Mouse (Mus musculus) erythroblast, adult 5-6 weeks (primary cell): ENCODE measurements around the gene Nudt3. TPM values are rescaled to one million over a fixed set of nuclear protein-coding genes. Genes with fewer than 3 reads are reported as not detected.
A peak's percentile ranks its signal among the peaks of the same experiment; 100 is the strongest.

Experiments
- ATAC-seq: replicated peaks from 2 replicates; pipeline ENCODE4 v1.8.0; 2016; ENCODE audit warnings: moderate number of reproducible peaks, mild to moderate bottlenecking, moderate TSS enrichment, inconsistent platforms; ENCODE audit not compliant: poor library complexity, low FRiP score, severe bottlenecking
- total RNA-seq, 2 experiments: library from RNA; stranded (forward) in 1 of 2; stranded (reverse) in 1 of 2; fragments of 150-400 nt in 1 of 2; fragments of 200-764, 138-1000 nt in 1 of 2; gene quantifications; 2 replicates each; pipeline versions ENCODE4 v1.2.3 to v1.2.4; 2015 to 2017; ENCODE audit warnings: low replicate concordance in 2 of 2

The Nudt3 gene
- total RNA-seq, 2 experiments from 2014 or later = 23.6 to 26.0 TPM

DNA sequence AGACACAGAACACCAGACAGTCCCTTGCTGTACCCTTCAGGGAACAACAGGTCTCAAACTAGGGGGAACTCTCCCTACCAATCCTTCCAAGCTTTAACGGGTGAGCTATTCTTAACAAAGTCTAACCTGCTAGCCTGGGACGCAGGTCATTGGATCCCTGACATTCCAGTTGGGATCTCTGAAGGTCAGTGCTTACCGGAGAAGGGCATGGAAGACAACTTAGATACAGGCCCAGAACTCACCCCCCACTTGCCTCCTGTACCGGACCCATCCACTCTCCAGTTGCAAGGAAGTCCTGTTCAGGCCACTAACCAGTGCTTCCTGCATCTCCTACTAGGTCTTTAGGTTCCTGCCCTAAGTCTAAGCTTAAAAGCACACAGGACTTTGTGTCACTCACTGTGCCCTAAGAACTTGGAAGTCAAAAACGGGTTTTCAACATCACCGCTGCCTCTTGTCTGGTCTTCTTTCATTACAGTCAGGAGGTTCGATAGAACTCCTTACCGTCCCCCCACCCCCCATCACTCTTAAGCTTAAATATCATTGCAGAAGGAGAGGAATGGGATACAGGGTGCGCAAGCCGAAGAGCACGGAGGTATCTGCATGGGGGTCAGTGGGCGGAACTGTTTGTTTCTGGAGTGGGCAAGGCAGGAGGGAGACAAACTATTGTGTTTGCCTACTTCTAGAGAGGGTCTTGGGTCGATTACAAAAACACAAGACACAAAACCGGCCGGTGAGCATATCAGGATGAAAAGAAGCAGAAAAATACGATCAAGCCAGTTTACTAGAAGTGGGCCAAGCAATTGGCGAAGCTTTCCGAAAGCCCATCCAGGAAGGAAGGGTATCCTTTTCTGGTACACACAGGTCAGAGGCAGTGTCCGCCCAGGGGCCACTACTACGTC lies 69.0 kb downstream of the Nudt3 start:
- no peak for ATAC-seq

DNA sequence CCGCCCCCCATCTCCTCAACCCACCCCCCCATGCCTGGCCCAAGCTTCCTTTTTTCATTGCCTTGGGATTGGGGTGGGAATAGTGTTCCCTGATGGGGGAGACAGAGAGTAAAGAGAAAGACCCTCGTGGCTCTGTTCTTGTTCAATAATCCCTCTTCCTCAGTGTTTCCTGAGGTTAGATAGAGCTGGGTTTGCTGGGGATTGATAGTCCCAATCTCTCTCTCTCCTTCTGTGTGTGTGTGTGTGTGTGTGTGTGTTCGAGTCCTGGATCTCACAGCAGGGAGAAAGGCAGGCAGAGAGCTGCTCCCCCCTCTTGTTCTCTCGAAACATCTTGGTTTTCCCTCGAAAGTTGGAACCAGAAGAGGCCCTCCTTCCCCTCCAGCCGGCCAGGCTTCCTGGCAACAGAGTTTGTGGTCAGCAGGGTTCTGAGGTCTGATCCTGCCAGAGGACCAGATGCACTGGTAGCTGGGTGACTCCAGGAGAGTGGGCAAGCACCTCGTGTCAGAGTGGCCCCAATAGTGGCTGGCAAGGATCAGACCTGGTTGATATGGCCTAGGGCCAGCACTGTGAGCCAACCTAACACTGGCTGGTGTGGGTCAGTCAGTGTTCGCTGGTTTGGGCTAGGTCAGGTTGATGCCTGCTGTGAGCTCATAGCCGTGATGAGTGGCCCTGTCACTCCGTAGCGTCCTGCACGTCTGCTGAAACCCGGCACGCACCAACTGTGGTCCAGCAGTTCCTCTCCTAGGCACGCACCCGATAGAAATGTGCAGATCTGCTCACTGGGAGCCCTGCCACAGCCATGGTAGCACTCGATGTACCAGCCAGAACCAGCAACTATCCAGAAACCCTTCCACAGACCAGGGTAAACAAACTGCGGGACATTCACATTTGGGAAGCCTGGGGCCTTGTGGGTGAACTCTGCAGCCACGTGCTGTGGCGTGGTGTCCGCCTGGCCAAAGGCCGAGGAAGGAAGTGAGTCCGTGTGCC lies 70.8 kb downstream of the Nudt3 start:
- no peak for ATAC-seq

DNA sequence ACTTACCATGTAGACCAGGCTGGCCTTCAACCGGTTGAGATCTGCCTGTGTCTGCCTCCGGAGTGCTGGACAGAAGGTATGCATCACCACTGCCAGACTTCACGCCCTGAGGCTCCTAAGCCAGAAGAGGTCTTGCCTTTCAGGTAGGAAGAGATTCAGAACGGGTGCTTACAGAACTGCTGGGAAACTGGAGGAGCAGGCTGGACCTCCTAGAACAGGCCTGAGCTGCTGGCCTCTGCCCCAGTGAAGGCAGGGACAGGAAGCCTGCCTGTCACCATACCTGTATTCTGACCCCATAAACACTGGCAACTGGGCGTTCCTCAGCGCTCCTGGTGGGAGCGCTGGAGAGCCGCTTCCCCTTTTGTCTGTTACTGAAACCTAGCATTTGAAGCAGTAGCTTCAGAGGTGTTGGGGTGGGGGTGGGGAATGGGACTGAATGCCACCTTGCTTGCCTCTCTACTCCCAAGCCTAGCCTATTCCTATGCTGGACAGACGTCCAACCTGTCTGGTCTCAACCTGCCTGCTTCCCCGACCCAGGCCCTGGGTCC lies 71.8 kb downstream of the Nudt3 start:
- ATAC-seq = no peak

DNA sequence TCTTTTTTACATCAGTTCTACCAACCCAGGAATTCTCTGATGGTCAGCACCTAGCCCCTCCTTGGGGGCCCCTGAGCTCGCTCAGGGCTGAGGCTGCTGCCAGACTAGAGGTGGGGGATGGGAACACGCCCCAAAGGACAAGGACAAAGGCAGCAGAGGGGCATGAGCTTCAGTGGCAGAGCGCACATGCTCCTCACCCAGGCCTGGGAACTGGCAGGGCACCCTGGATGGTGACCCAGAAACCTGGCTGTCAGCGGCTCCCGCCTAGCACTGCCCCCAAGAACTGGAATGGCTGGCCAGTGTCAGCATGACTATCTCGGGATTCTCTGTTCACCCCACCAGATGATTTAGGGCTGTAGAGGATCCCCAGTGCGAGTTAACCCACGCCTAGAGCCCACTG lies 74.1 kb downstream of the Nudt3 start:
- ATAC-seq = no peak

DNA sequence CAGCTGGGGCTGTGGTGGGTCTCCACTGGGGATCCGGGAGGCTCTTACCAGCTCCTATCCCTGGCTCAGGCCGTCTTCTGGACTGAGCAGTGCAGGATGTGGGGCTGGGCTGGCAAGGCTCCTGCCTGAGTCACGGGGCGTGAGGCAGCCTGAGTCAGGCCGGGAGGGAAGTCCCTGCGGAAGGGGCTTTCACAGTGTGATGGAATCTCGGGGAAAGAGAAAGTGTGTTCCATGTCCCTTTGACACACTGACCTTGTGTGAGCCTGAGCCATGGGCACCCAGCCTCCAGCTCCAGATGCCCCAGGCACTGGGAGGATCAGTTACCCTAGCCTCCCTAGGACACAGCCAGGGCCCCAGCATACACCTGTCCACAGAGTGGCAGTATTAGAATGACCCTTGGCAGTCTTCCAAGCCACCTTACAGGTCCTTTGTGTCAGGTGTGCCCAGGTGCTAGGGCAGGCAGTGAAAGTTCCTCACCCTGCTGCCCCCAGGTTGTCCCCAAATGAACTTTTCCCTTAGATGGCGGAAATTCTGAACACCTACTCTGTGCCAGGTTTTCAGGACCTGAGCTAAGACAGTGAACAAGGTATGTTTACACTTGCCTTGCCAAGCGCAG lies 75.9 kb downstream of the Nudt3 start:
- ATAC-seq = 0 out of 2 replicates have a peak, but pooled peaks have one; percentile 34

DNA sequence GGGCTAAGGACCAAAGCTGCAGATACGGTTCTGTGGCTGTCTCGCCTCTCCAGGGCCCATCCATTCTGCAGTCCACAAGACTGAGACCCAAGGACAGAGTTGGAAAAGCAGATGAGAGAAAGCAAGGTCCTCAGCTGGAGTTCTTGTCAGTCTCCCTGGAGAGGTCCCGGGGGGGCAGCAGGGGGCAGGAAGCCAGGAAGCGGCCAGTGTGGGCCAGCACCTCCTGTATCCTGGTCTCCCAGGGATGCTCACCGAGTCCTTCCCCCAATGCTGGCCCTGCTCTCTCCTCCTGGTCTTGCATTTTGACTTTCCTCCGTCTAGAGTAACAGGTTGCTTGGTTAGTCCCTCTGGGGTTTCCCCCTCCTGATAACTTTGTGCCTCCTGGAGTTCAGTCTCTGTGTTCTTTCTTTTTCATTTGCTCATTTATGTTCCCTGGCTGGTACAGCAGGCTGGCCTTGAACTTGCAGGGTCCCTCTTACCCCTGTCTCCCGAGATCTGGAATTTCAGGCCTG lies 76.7 kb downstream of the Nudt3 start:
- no peak for ATAC-seq

DNA sequence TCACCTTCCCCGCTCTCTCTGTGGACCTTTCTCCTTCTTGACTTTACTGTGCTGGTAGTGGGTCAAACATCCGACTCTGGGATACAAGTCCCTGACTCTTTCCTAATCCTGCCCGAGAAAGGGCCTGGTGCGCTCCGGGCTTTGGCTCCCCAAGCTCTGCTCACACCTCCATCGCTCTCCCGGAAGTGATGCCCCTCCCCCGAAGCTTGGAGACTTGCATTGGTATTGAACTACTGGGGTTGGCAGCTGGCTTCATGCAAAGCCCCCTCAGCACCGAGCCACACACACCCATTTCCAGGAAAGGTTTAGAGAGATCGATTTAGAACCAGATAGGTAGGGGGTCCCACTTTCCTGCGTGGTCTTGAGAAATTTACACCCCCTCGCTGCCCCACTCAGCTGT lies 77.3 kb downstream of the Nudt3 start:
- ATAC-seq = no peak

DNA sequence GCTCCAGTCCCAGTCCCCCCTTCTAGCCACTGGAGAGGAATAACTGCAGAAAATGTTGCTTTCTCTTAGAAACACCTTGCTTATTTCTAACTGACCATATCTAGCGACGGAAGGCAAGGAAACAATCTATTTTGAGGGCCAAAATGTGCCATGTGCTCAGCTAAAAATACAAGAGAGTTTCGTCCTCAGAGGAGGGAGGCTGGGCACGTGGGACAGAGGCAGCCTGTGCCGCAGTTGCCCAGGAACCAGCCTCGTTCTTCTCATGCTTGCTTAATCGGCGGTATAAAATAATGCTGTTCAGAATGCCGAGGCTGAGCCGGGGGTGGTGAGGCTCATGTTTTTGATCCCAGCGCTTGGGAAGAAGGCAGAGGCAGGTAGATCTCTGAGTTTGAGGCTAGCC lies 78.7 kb downstream of the Nudt3 start:
- ATAC-seq = no peak

DNA sequence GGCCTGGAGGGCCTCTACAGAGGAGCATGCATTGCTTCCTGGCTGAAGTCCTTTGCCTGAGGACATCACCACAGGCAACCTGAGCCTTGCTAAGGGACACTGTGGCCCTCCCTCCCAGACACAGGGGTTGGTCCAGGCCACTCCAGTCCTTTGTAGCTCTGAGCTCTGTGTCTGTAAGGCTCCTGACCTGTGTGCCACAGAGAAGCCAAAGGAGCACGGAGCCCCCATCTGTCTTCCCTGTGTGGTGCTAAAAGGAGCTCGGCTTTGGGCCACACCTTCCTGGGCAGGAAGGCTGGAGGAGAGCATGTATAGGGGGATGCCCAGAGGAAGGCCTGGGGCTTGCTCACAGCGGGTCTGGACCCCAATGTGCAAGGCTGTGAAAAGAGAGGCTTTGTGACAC lies 81.3 kb downstream of the Nudt3 start:
- no peak for ATAC-seq

DNA sequence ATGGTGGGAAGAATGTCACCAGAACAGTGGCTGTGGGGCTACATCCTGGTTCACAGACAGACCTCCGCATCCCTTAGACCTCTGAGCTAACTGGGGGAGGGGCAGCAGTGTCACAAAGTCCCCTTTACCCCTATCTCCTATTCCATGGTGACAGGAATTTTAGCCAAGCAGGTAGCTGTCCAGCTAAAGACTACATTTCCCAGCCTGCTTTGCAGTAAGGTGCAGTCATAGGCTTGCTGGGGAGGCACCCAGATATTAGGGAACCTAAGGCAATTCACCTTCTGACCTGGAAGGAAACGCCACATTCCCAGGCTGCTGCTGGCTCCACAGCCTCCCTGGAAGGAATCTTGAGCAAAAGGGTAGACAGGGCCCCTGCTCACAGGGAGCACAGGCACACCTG lies 82.0 kb downstream of the Nudt3 start:
- no peak for ATAC-seq

DNA sequence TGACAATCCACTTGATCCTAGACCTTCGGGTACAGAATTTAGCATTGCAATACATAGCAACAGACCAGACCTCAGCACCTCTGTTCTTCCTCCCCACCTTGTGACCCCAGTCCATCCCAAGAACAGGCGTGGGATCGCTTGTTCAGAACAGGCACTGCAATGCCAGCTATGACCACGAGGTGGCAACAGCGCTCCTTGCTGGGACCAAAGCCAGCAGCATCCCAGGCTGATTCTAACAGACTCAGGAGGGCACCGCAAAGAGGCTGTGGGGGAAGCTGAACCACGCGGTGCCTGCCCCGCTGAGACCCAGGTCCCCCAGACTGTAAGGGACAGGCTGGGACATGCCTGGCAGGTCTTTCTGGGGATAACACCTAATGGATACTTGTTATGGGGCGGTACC lies 88.6 kb downstream of the Nudt3 start:
- ATAC-seq = peak; percentile 89

DNA sequence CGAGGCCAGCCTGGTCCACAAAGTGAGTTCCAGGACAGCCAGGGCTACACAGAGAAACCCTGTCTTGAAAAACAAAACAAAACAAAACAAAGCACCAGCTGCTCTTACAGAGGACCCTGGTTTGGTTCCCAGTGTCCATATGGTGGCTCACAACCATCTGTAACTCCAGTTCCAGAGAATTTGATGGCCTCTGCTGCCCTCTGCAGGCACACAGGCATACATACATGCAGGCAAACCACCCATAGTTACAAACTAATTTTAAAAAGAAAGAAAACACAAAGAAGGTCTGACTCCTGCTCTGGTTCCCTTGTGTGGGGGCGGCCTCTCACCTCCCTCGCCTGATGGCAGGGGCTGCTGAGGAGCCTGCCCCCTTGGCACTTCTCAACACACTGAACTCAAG lies 89.9 kb downstream of the Nudt3 start:
- ATAC-seq = no peak

DNA sequence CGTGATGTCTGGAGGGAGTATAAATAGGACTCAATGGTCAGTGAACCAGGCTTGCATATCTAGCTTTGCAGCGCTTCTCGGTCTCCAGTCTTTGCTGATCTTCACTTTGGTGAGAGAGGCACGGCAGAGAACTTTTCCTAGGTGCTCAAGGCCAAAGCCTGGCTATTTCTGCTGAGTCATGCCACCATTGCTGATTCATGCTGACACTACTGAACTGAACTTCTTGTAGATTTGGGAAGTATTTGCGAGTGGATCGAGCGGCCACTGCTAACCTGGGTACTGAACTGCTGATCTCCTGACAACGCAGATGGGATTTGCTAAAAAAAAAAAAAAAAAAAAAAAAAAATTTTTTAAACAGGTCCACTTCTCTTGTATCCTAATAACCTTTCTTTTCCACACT lies 91.2 kb downstream of the Nudt3 start:
- peak; percentile 77 for ATAC-seq

Other genes with a start within 250 kb of the Nudt3 start
- not detected in 2 replicates for gene Grm4, start 102.1 kb downstream of the Nudt3 start, total RNA-seq (2015; ENCODE audit: low replicate concordance)
- gene Grm4, start 102.1 kb downstream of the Nudt3 start, total RNA-seq (2017; ENCODE audit: low replicate concordance) = not detected in 2 replicates
- gene Hmga1, start 67.0 kb downstream of the Nudt3 start, total RNA-seq (2015; ENCODE audit: low replicate concordance) = 63.4 and 75.7 TPM in 2 replicates
- 14.4 and 29.6 TPM in 2 replicates for gene Hmga1, start 67.0 kb downstream of the Nudt3 start, total RNA-seq (2017; ENCODE audit: low replicate concordance)
- 14.0 and 15.4 TPM in 2 replicates for gene AI413582, start 57.7 kb downstream of the Nudt3 start, total RNA-seq (2015; ENCODE audit: low replicate concordance)
- gene AI413582, start 57.7 kb downstream of the Nudt3 start, total RNA-seq (2017; ENCODE audit: low replicate concordance) = 4.5 and 5.9 TPM in 2 replicates
- not detected in 2 replicates for gene RPS10-NUDT3, start 11.7 kb upstream of the Nudt3 start, total RNA-seq (2015; ENCODE audit: low replicate concordance)
- gene RPS10-NUDT3, start 11.7 kb upstream of the Nudt3 start, total RNA-seq (2017; ENCODE audit: low replicate concordance) = not detected in 2 replicates
- 540 and 553 TPM in 2 replicates for gene Rps10, start 13.2 kb upstream of the Nudt3 start, total RNA-seq (2015; ENCODE audit: low replicate concordance)
- gene Rps10, start 13.2 kb upstream of the Nudt3 start, total RNA-seq (2017; ENCODE audit: low replicate concordance) = 311 and 359 TPM in 2 replicates
- not detected in 2 replicates for gene Pacsin1, start 32.0 kb upstream of the Nudt3 start, total RNA-seq (2015; ENCODE audit: low replicate concordance)
- gene Pacsin1, start 32.0 kb upstream of the Nudt3 start, total RNA-seq (2017; ENCODE audit: low replicate concordance) = not detected in 2 replicates
- not detected in 2 replicates for gene Spdef, start 105.5 kb upstream of the Nudt3 start, total RNA-seq (2015; ENCODE audit: low replicate concordance)
- not detected in 2 replicates for gene Spdef, start 105.5 kb upstream of the Nudt3 start, total RNA-seq (2017; ENCODE audit: low replicate concordance)
- gene D17Wsu92e, start 197.2 kb upstream of the Nudt3 start, total RNA-seq (2015; ENCODE audit: low replicate concordance) = 63.8 and 80.7 TPM in 2 replicates
- gene D17Wsu92e, start 197.2 kb upstream of the Nudt3 start, total RNA-seq (2017; ENCODE audit: low replicate concordance) = 193 and 216 TPM in 2 replicates
- 20.6 and 60.0 TPM in 2 replicates for gene Snrpc, start 214.7 kb upstream of the Nudt3 start, total RNA-seq (2015; ENCODE audit: low replicate concordance)
- 43.8 and 51.5 TPM in 2 replicates for gene Snrpc, start 214.7 kb upstream of the Nudt3 start, total RNA-seq (2017; ENCODE audit: low replicate concordance)
- gene Uhrf1bp1, start 232.9 kb upstream of the Nudt3 start, total RNA-seq (2015; ENCODE audit: low replicate concordance) = 3.3 and 4.4 TPM in 2 replicates
- 4.3 and 5.4 TPM in 2 replicates for gene Uhrf1bp1, start 232.9 kb upstream of the Nudt3 start, total RNA-seq (2017; ENCODE audit: low replicate concordance)